Mouse (Mus musculus) embryonic fibroblast, embryonic 13.5 days (primary cell): Measurements from ENCODE around the gene Shtn1.

Experiments used
- CTCF ChIP-seq: IDR thresholded peaks from 2 replicates; pipeline ENCODE4 v1.5.1; 2011; ENCODE audit warnings: mild to moderate bottlenecking, control low read depth, low read length, moderate library complexity, borderline replicate concordance; ENCODE audit not compliant: insufficient read depth
- POLR2A ChIP-seq: IDR thresholded peaks from 2 replicates; pipeline ENCODE4 v1.6.1; 2011; ENCODE audit warnings: low read depth, mild to moderate bottlenecking, control low read depth, low read length, moderate library complexity

DNA sequence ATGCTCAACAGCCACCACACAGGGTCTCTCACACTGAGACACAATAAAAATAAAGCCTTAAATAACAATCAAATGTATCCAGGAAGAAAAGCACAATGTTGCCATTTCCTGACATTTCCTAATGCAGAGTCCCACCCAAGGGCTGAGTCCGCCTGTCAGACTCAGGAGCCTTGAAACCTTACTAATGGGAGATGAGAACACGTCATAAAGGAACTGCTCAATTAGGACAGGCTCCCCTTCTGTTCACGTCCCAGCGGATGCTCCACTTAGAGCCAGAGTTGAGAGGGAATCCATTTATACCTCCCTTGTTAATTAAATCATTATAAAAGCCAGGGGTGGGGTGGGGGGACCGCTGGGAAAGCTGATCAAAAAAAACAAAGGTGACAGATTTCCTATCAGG, 9.8 kb downstream of the Shtn1 start:
- TF ChIP-seq CTCF (no peak), POLR2A (no peak)
